Mouse (Mus musculus) CH12.LX (cell line): Measurements from ENCODE around the gene Pkd1l2.

ENCODE experiments used
- BHLHE40 ChIP-seq: IDR thresholded peaks from 2 replicates; pipeline ENCODE4 v1.6.1; 2011; ENCODE audit warnings: mild to moderate bottlenecking, low read depth, low read length, improper control_type of control experiment
- CTCF ChIP-seq, 2 experiments: IDR thresholded peaks in 1 of 2; conservative IDR thresholded peaks in 1 of 2; 2 replicates each; pipeline ENCODE4 v1.5.1; 2011 to 2012; ENCODE audit warnings: low read depth in 2 of 2, low read length in 2 of 2, improper control_type of control experiment in 1 of 2, inconsistent platforms in 1 of 2, mild to moderate bottlenecking in 1 of 2, moderate library complexity in 1 of 2
- EP300 ChIP-seq: IDR thresholded peaks from 2 replicates; pipeline ENCODE4 v1.6.1; 2011; ENCODE audit warnings: low read length, improper control_type of control experiment
- POLR2A ChIP-seq: IDR thresholded peaks from 2 replicates; pipeline ENCODE4 v1.6.1; 2011; ENCODE audit warnings: low read depth, mild to moderate bottlenecking, improper control_type of control experiment, low read length
- RCOR1 ChIP-seq: conservative IDR thresholded peaks from 2 replicates; pipeline ENCODE4 v1.6.1; 2012; ENCODE audit warnings: low read depth, mild to moderate bottlenecking, inconsistent platforms, low read length, improper control_type of control experiment
- UBTF ChIP-seq: IDR thresholded peaks from 2 replicates; pipeline ENCODE4 v1.6.1; 2012; ENCODE audit warnings: low read depth, mild to moderate bottlenecking, inconsistent platforms, low read length, improper control_type of control experiment, moderate library complexity
- USF1 ChIP-seq: IDR thresholded peaks from 2 replicates; pipeline ENCODE4 v1.6.1; 2014; ENCODE audit warnings: low read depth, mild to moderate bottlenecking, inconsistent platforms, low read length, improper control_type of control experiment
- ZC3H11A ChIP-seq: IDR thresholded peaks from 2 replicates; pipeline ENCODE4 v1.6.1; 2012; ENCODE audit warnings: low read depth, mild to moderate bottlenecking, inconsistent platforms, low read length, improper control_type of control experiment

- TF ChIP-seq BHLHE40 (no peak), UBTF (no peak), CTCF (conservative IDR thresholded peaks at IDR 0.05 in 1 of 2, IDR thresholded peaks at IDR 0.05 in 1 of 2; ENCODE audit: low read depth in 2 of 2, low read length in 2 of 2) (peak; percentile 8 to 26; a peak in 2 of 4 replicates), USF1 (no peak), RCOR1 (no peak), POLR2A (no peak), ZC3H11A (no peak), EP300 (no peak)
Observed at GRCm38 (mm10) chr8:116989842-116990241, 92.4 kb downstream of the Pkd1l2 start.
